Mouse (Mus musculus): ENCODE measurements around the gene Slc16a8. TPM values are rescaled to one million over a fixed set of nuclear protein-coding genes. Genes with fewer than 3 reads are reported as not detected.

Gene Slc16a8
- not detected in 4 replicates for total RNA-seq (2023; ENCODE audit: inconsistent age)

GRCm38 (mm10) chr15:79254661-79255060, at the start of gene Slc16a8:
Gene Slc16a8 (minus strand): TSS chr15:79254761.

GRCm38 (mm10) chr15:79285399-79285798, 30.8 kb upstream of the Slc16a8 start, which contains the start of gene Baiap2l2:
Gene Baiap2l2 (minus strand): TSS chr15:79285537.

GRCm38 (mm10) chr15:79229058-79229821, 25.3 kb downstream of the Slc16a8 start, which contains the start of the genes Pick1 and Gm49486:
Gene Pick1 (plus strand): TSS chr15:79229173.
Gene Gm49486 (plus strand): TSS chr15:79229391.

Other genes starting within 250 kb of the Slc16a8 start
- 3.1 to 4.6 TPM (median 4.0 TPM) in 4 replicates for gene H1f0, start 226.3 kb downstream of the Slc16a8 start, total RNA-seq (2023; ENCODE audit: inconsistent age)
- not detected in 4 replicates for gene Galr3, start 212.9 kb downstream of the Slc16a8 start, total RNA-seq (2023; ENCODE audit: inconsistent age)
- 35.0 to 38.0 TPM (median 36.9 TPM) in 4 replicates for gene Ankrd54, start 191.9 kb downstream of the Slc16a8 start, total RNA-seq (2023; ENCODE audit: inconsistent age)
- 103 to 114 TPM (median 111 TPM) in 4 replicates for gene Eif3l, start 179.6 kb downstream of the Slc16a8 start, total RNA-seq (2023; ENCODE audit: inconsistent age)
- gene Micall1, start 145.9 kb downstream of the Slc16a8 start, total RNA-seq (2023; ENCODE audit: inconsistent age): 42.4 to 47.6 TPM (median 45.1 TPM) in 4 replicates
- gene Polr2f, start 113.8 kb downstream of the Slc16a8 start, total RNA-seq (2023; ENCODE audit: inconsistent age): 47.1 to 58.7 TPM (median 53.7 TPM) in 4 replicates
- not detected in 4 replicates for gene 1700088E04Rik, start 113.5 kb downstream of the Slc16a8 start, total RNA-seq (2023; ENCODE audit: inconsistent age)
- gene Sox10, start 89.5 kb downstream of the Slc16a8 start, total RNA-seq (2023; ENCODE audit: inconsistent age): not detected in 4 replicates
- gene Pick1, start 25.6 kb downstream of the Slc16a8 start, total RNA-seq (2023; ENCODE audit: inconsistent age): 31.1 to 41.0 TPM (median 36.1 TPM) in 4 replicates
- 0.60 to 1.3 TPM (median 0.76 TPM) in 4 replicates for gene Gm49486, start 25.4 kb downstream of the Slc16a8 start, total RNA-seq (2023; ENCODE audit: inconsistent age)
- not detected in 4 replicates for gene Baiap2l2, start 30.8 kb upstream of the Slc16a8 start, total RNA-seq (2023; ENCODE audit: inconsistent age)
- gene Pla2g6, start 73.6 kb upstream of the Slc16a8 start, total RNA-seq (2023; ENCODE audit: inconsistent age): 14.1 to 17.4 TPM (median 16.0 TPM) in 4 replicates
- gene Maff, start 91.9 kb upstream of the Slc16a8 start, total RNA-seq (2023; ENCODE audit: inconsistent age): 89.5 to 102 TPM (median 99.3 TPM) in 4 replicates
- 34.2 to 47.1 TPM (median 37.4 TPM) in 4 replicates for gene Tmem184b, start 148.8 kb upstream of the Slc16a8 start, total RNA-seq (2023; ENCODE audit: inconsistent age)
- 45.4 to 51.2 TPM (median 47.9 TPM) in 4 replicates for gene Csnk1e, start 200.8 kb upstream of the Slc16a8 start, total RNA-seq (2023; ENCODE audit: inconsistent age)

Data from B cell, adult (primary cell).